Mouse (Mus musculus) kidney, postnatal 0 days (tissue): ENCODE results near the gene Vmn1r61. TPM values are rescaled to one million over a fixed set of nuclear protein-coding genes. Genes with fewer than 3 reads are reported as not detected.

Experiments
- ATAC-seq: fragments of 200-750 bp; cut with Nextera tagmentation; replicated peaks from 2 replicates; pipeline ENCODE4 v1.8.0; 2017; ENCODE audit warnings: low read depth, moderate number of reproducible peaks, moderate TSS enrichment, moderate library complexity; ENCODE audit not compliant: low FRiP score
- DNase-seq: peaks from one replicate; pipeline ENCODE4 v3.0.0-alpha.2; 2016; ENCODE audit warnings: low spot score
- H3K27ac ChIP-seq: fragments of 300-500 bp; sonication (generic); 2 replicates; pipeline ENCODE4 v1.5.1; 2014; ENCODE audit warnings: mild to moderate bottlenecking
- H3K27me3 ChIP-seq: fragments of 300-500 bp; sonication (generic); 2 replicates; pipeline ENCODE4 v1.6.1; 2014; ENCODE audit warnings: low read length, mixed read lengths; ENCODE audit not compliant: insufficient read depth
- H3K36me3 ChIP-seq: fragments of 300-500 bp; sonication (generic); 2 replicates; pipeline ENCODE4 v1.6.1; 2014; ENCODE audit warnings: low read length, mixed read lengths; ENCODE audit not compliant: insufficient read depth
- H3K4me1 ChIP-seq: fragments of 300-500 bp; sonication (generic); replicated peaks from 2 replicates; pipeline ENCODE4 v1.6.1; 2014; ENCODE audit warnings: antibody characterized with exemption, low read length, mixed read lengths; ENCODE audit not compliant: insufficient read depth
- H3K4me2 ChIP-seq: fragments of 300-500 bp; sonication (generic); 2 replicates; pipeline ENCODE4 v1.6.1; 2014; ENCODE audit warnings: mild to moderate bottlenecking, low read length, moderate library complexity, mixed read lengths
- H3K4me3 ChIP-seq: fragments of 300-500 bp; sonication (generic); replicated peaks from 2 replicates; pipeline ENCODE4 v1.5.1; 2014; ENCODE audit warnings: low read depth, low read length
- H3K9ac ChIP-seq: fragments of 300-500 bp; sonication (generic); 2 replicates; pipeline ENCODE4 v1.6.1; 2014; ENCODE audit warnings: low read depth, low read length
- H3K9me3 ChIP-seq: fragments of 300-500 bp; sonication (generic); replicated peaks from 2 replicates; pipeline ENCODE4 v1.6.1; 2016; ENCODE audit warnings: low read length, inconsistent platforms, mixed read lengths
- CTCF ChIP-seq: IDR thresholded peaks from 2 replicates; pipeline ENCODE4 v1.5.1; 2016; ENCODE audit warnings: antibody characterized with exemption, low read depth, mild to moderate bottlenecking, moderate library complexity
- polyA plus RNA-seq: library from polyadenylated mRNA; unstranded; fragments of >200 nt; fragmentation: Nextera tagmentation; extraction: Ambion mirVana; gene quantifications from 2 replicates; pipeline ENCODE4 v1.2.1, GENCODE M21; 2015

Vmn1r61 gene
- not detected in 2 replicates for polyA plus RNA-seq

DNA sequence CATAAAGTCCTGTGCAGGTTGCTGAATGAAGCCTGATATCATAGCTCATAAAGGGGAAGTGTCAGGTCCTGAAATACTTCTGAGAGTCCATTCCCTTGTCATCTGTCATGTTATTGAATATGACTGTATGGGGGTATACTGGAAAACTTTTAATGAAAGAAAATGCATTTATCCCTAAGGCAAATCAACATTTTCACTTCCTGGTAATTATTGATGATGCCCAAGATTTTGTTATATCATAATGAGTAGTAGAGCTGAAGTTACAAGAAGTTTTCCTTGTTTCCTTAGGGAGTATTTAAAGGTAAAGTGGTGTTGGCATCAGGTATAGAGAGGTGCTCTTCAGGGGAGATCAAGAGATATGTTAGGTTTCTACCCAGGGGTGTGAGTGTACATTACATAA lies at the start of gene Vmn1r61:
TSS of gene Vmn1r61 (minus strand) at position 101 of the 400 bp plus-strand sequence.
- no peak within 1 kb of the TSS for H3K4me3 ChIP-seq
- no peaks in the 10 kb centered on the region for H3K36me3 ChIP-seq
- H3K27me3 ChIP-seq: no peaks in the 10 kb centered on the region
- H3K9ac ChIP-seq: no peak within 1 kb of the TSS
- ATAC-seq (no peak), DNase-seq (no peak)
- no peak for TF ChIP-seq CTCF
- no peaks in the 10 kb centered on the region for H3K4me1 ChIP-seq
- no peaks in the 10 kb centered on the region for H3K9me3 ChIP-seq
- H3K4me2 ChIP-seq: no peak within 1 kb of the TSS
- no peak within 1 kb of the TSS for H3K27ac ChIP-seq

Other genes starting within 250 kb of the Vmn1r61 start
- gene Vmn1r58, start 199.9 kb downstream of the Vmn1r61 start, polyA plus RNA-seq: not detected in 2 replicates
- not detected in 2 replicates for gene Vmn1r59, start 156.5 kb downstream of the Vmn1r61 start, polyA plus RNA-seq
- gene Vmn2r28, start 119.3 kb downstream of the Vmn1r61 start, polyA plus RNA-seq: not detected in 2 replicates
- not detected in 2 replicates for gene Vmn1r60, start 66.0 kb downstream of the Vmn1r61 start, polyA plus RNA-seq
- gene Vmn1r62, start 60.3 kb upstream of the Vmn1r61 start, polyA plus RNA-seq: not detected in 2 replicates
- gene Vmn1r63, start 192.2 kb upstream of the Vmn1r61 start, polyA plus RNA-seq: not detected in 2 replicates